Mouse (Mus musculus) limb, embryonic 11.5 days (tissue): ENCODE results near the gene Hamp2. TPM values are rescaled to one million over a fixed set of nuclear protein-coding genes. Genes with fewer than 3 reads are reported as not detected.
"Not testable (repeated sequence)": the region's sequence is repeated elsewhere in the genome, so short reads cannot be mapped to it uniquely, and the experiment has no call there.

Experiments
- ATAC-seq: fragments of 200-750 bp; cut with Nextera tagmentation; 2 replicates; pipeline ENCODE4 v1.8.0; 2017; ENCODE audit warnings: low read depth; ENCODE audit not compliant: insufficient number of reproducible peaks, low FRiP score, low TSS enrichment
- DNase-seq: peaks from one replicate; pipeline ENCODE4 v3.0.0-alpha.2; 2015; ENCODE audit warnings: low spot score
- H3K27ac ChIP-seq: fragments of 300-500 bp; sonication (generic); replicated peaks from 2 replicates; pipeline ENCODE4 v1.5.1; 2014; ENCODE audit warnings: low read depth, mild to moderate bottlenecking, low read length
- H3K27me3 ChIP-seq: fragments of 300-500 bp; sonication (generic); 2 replicates; pipeline ENCODE4 v1.6.1; 2014; ENCODE audit warnings: mild to moderate bottlenecking, low read length, mixed read lengths; ENCODE audit not compliant: control insufficient read depth, insufficient read depth
- H3K36me3 ChIP-seq: fragments of 300-500 bp; sonication (generic); 2 replicates; pipeline ENCODE4 v1.6.1; 2014; ENCODE audit warnings: mild to moderate bottlenecking, low read length, moderate library complexity, mixed read lengths; ENCODE audit not compliant: control insufficient read depth, insufficient read depth
- H3K4me1 ChIP-seq: fragments of 300-500 bp; sonication (generic); 2 replicates; pipeline ENCODE4 v1.6.1; 2014; ENCODE audit warnings: low read length, mixed read lengths; ENCODE audit not compliant: control insufficient read depth, insufficient read depth
- H3K4me2 ChIP-seq: fragments of 300-500 bp; sonication (generic); 2 replicates; pipeline ENCODE4 v1.6.1; 2014; ENCODE audit warnings: low read depth, mild to moderate bottlenecking, moderate library complexity; ENCODE audit not compliant: severe bottlenecking
- H3K4me3 ChIP-seq: fragments of 300-500 bp; sonication (generic); 2 replicates; pipeline ENCODE4 v1.5.1; 2014; ENCODE audit warnings: low read depth, low read length
- H3K9ac ChIP-seq: fragments of 300-500 bp; sonication (generic); 2 replicates; pipeline ENCODE4 v1.6.1; 2014; ENCODE audit warnings: mild to moderate bottlenecking, low read length
- H3K9me3 ChIP-seq: fragments of 300-500 bp; sonication (generic); 2 replicates; pipeline ENCODE4 v1.6.1; 2016; ENCODE audit warnings: low read length; ENCODE audit not compliant: control insufficient read depth
- WGBS: fragments of 180-500 bp; shearing (Covaris S2); extraction: QIAGEN DNeasy Blood & Tissue Kit; methylation state at CpG from one replicate; pipeline ENCODE4 v1.1.7; 2014; 5-methylcytosine and 5-hydroxymethylcytosine counted together
- polyA plus RNA-seq: library from polyadenylated mRNA; unstranded; fragments of >200 nt; fragmentation: Nextera tagmentation; extraction: Ambion mirVana; gene quantifications from 2 replicates; pipeline ENCODE4 v1.2.1, GENCODE M21; 2014

Hamp2 gene
- polyA plus RNA-seq, 1 experiment from 2014 or later: not detected

GRCm38 (mm10) chr7:30956357-30956751 is 31.9 kb upstream of the Hamp2 start:
- Histone ChIP-seq H3K4me1 (peaks cover 3% of the 10 kb centered on the region; the same call in 1 of the 2 replicates), H3K36me3 (peaks cover 19% of the 10 kb centered on the region), H3K9ac (peak overlapping the region; percentile 96), H3K27me3 (no peaks in the 10 kb centered on the region), H3K4me3 (peak overlapping the region; percentile 83), H3K27ac (peak overlapping the region; percentile 97), H3K9me3 (no peaks in the 10 kb centered on the region; the same call in 1 of the 2 replicates), H3K4me2 (peak overlapping the region; percentile 91)
- DNase-seq: no peak
- WGBS: under 1% methylated on average over 37 of the region's 49 CpGs
- peak; percentile 15 for ATAC-seq

GRCm38 (mm10) chr7:30955584-30956356 is 31.3 kb upstream of the Hamp2 start:
- WGBS: under 1% methylated on average over 49 of the region's 64 CpGs

GRCm38 (mm10) chr7:30954971-30955520 is 30.6 kb upstream of the Hamp2 start:
- Histone ChIP-seq H3K9me3 (no peaks in the 10 kb centered on the region), H3K36me3 (peaks cover 22% of the 10 kb centered on the region), H3K27ac (no peak overlapping the region), H3K4me1 (peaks cover 3% of the 10 kb centered on the region; the same call in 1 of the 2 replicates), H3K27me3 (no peaks in the 10 kb centered on the region), H3K9ac (no peak overlapping the region), H3K4me3 (peak overlapping the region; percentile 83), H3K4me2 (peak overlapping the region; percentile 91; the same call in 1 of the 2 replicates)
- 93% methylated on average over 12 of the region's 12 CpGs for WGBS
- no peak for DNase-seq
- ATAC-seq: no peak

More at GRCm38 (mm10) chr7:30955584-30956356, 31.3 kb upstream of the Hamp2 start:
- peak; percentile 96 for DNase-seq
- Histone ChIP-seq H3K27ac (peak overlapping the region; percentile 97), H3K27me3 (no peaks in the 10 kb centered on the region), H3K9me3 (no peaks in the 10 kb centered on the region), H3K4me1 (peaks cover 3% of the 10 kb centered on the region; the same call in 1 of the 2 replicates), H3K4me3 (peak overlapping the region; percentile 83), H3K9ac (peak overlapping the region; percentile 96), H3K36me3 (peaks cover 20% of the 10 kb centered on the region), H3K4me2 (peak overlapping the region; percentile 91)
- ATAC-seq: peak; percentile 68

DNA sequence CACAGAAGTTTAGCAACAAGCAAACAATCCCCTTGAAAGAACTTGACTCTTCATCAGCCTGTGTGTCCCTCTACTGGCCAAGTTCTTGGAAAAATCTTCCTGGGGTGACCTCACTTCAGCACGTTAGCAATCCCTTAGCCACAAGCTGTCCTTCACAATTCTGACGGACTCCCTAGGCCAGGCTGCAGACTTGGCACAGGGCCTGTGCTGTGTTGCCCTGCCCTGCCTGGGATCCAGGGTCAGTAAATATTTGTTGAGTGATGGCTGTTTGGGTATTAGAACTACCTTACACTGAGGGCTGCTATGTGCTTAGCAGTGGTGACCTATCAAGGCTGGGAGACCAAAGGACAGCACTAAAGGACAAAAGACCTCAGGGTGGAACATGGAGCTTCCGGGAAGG is 29.6 kb upstream of the Hamp2 start:
- 91% methylated on average over 3 of the region's 3 CpGs for WGBS
- no peak overlapping the region for H3K9ac ChIP-seq
- ATAC-seq: no peak
- no peak for DNase-seq
- peaks cover 3% of the 10 kb centered on the region; the same call in 1 of the 2 replicates for H3K4me1 ChIP-seq
- H3K27ac ChIP-seq: no peak overlapping the region
- no peaks in the 10 kb centered on the region for H3K27me3 ChIP-seq
- H3K36me3 ChIP-seq: peaks cover 25% of the 10 kb centered on the region
- no peak overlapping the region for H3K4me2 ChIP-seq
- H3K4me3 ChIP-seq: no peak overlapping the region
- H3K9me3 ChIP-seq: no peaks in the 10 kb centered on the region

GRCm38 (mm10) chr7:30953459-30953858 is 29.0 kb upstream of the Hamp2 start:
- Histone ChIP-seq H3K27ac (no peak overlapping the region), H3K36me3 (peaks cover 26% of the 10 kb centered on the region)
- WGBS: 85% methylated on average over 6 of the region's 6 CpGs

GRCm38 (mm10) chr7:30952441-30953265 is 28.2 kb upstream of the Hamp2 start:
- no peak for DNase-seq
- H3K4me1 ChIP-seq: no peaks in the 10 kb centered on the region
- 93% methylated on average over 16 of the region's 16 CpGs for WGBS
- H3K27me3 ChIP-seq: no peaks in the 10 kb centered on the region
- ATAC-seq: no peak
- H3K9me3 ChIP-seq: no peaks in the 10 kb centered on the region
- H3K36me3 ChIP-seq: peaks cover 26% of the 10 kb centered on the region
- no peak overlapping the region for H3K9ac ChIP-seq
- no peak overlapping the region for H3K4me3 ChIP-seq
- H3K27ac ChIP-seq: no peak overlapping the region
- H3K4me2 ChIP-seq: no peak overlapping the region

More at GRCm38 (mm10) chr7:30953459-30953858, 29.0 kb upstream of the Hamp2 start:
- ATAC-seq (no peak), DNase-seq (no peak)
- Histone ChIP-seq H3K4me1 (peaks cover 3% of the 10 kb centered on the region; the same call in 1 of the 2 replicates), H3K27me3 (no peaks in the 10 kb centered on the region), H3K4me3 (no peak overlapping the region), H3K4me2 (no peak overlapping the region), H3K9me3 (no peaks in the 10 kb centered on the region), H3K9ac (no peak overlapping the region)

- not testable (repeated sequence) for DNase-seq, H3K9ac ChIP-seq, H3K27ac ChIP-seq, H3K9me3 ChIP-seq, H3K27me3 ChIP-seq, H3K4me3 ChIP-seq, H3K4me1 ChIP-seq, H3K4me2 ChIP-seq, ATAC-seq
- H3K36me3 ChIP-seq: peaks cover 26% of the 10 kb centered on the region
- WGBS: 86% methylated on average over 3 of the region's 3 CpGs
Measured at GRCm38 (mm10) chr7:30949902-30950301, 25.4 kb upstream of the Hamp2 start.

GRCm38 (mm10) chr7:30945876-30946275 is 21.4 kb upstream of the Hamp2 start:
- Histone ChIP-seq H3K36me3 (peaks cover 7% of the 10 kb centered on the region; the same call in 1 of the 2 replicates), H3K4me3 (no peak overlapping the region), H3K4me1 (no peaks in the 10 kb centered on the region), H3K27ac (no peak overlapping the region), H3K27me3 (no peaks in the 10 kb centered on the region), H3K4me2 (no peak overlapping the region), H3K9ac (no peak overlapping the region), H3K9me3 (no peaks in the 10 kb centered on the region)
- DNase-seq (no peak), ATAC-seq (no peak)
- WGBS: 94% methylated on average over 7 of the region's 7 CpGs
